Mouse (Mus musculus) megakaryocyte, embryonic 14.5 days (primary cell): ENCODE data around the gene Olfr1497. TPM values are rescaled to one million over a fixed set of nuclear protein-coding genes. Genes with fewer than 3 reads are reported as not detected.

Source experiments
- H3K27me3 ChIP-seq: replicated peaks from 2 replicates; pipeline ENCODE3; 2012; ENCODE audit warnings: inconsistent platforms
- H3K36me3 ChIP-seq: replicated peaks from 2 replicates; pipeline ENCODE3; 2012; ENCODE audit warnings: low read length, inconsistent platforms, mixed read lengths
- H3K4me1 ChIP-seq: 2 replicates; pipeline ENCODE4 v1.6.1; 2012; ENCODE audit warnings: inconsistent platforms
- H3K4me3 ChIP-seq: replicated peaks from 2 replicates; pipeline ENCODE3; 2012; ENCODE audit warnings: moderate library complexity, mild to moderate bottlenecking, inconsistent platforms
- H3K9me3 ChIP-seq: 2 replicates; pipeline ENCODE4 v1.6.1; 2012; ENCODE audit warnings: inconsistent platforms
- FLI1 ChIP-seq: IDR thresholded peaks from 2 replicates; pipeline ENCODE4 v1.6.1; 2012; ENCODE audit warnings: low read length, inconsistent platforms, mixed read lengths
- GATA1 ChIP-seq: IDR thresholded peaks from 3 replicates; pipeline ENCODE4 v1.6.1; 2012; ENCODE audit warnings: mixed read lengths, low read length, inconsistent platforms, borderline replicate concordance
- polyA plus RNA-seq: library from polyadenylated mRNA; stranded (reverse); fragments of >175 nt; gene quantifications from 2 replicates; pipeline ENCODE4 v1.2.3, GENCODE M21; 2012; ENCODE audit warnings: low replicate concordance; ENCODE audit not compliant: insufficient read depth

Olfr1497 gene
- polyA plus RNA-seq, 1 experiment, result not detected

- no peaks in the 10 kb centered on the region for H3K4me1 ChIP-seq
- H3K36me3 ChIP-seq, result no peaks in the 10 kb centered on the region
- H3K27me3 ChIP-seq, result no peaks in the 10 kb centered on the region
- peaks cover 6% of the 10 kb centered on the region; the same call in 1 of the 2 replicates for H3K9me3 ChIP-seq
- H3K4me3 ChIP-seq, result no peak within 1 kb of the TSS
- no peak for TF ChIP-seq GATA1
- TF ChIP-seq FLI1, result no peak
Observed at GRCm38 (mm10) chr19:13764306-13764705, 33.7 kb downstream of the Olfr1497 start, which contains the start of gene Olfr1495. Gene Olfr1495, plus strand, starts transcription at chr19:13764606.

GRCm38 (mm10) chr19:13749366-13749765 is 48.6 kb downstream of the Olfr1497 start:
- Histone ChIP-seq H3K4me1 (no peaks in the 10 kb centered on the region), H3K36me3 (no peaks in the 10 kb centered on the region), H3K9me3 (peaks cover 12% of the 10 kb centered on the region; the same call in 1 of the 2 replicates), H3K27me3 (no peaks in the 10 kb centered on the region), H3K4me3 (no peak overlapping the region)
- TF ChIP-seq GATA1 (no peak), FLI1 (no peak)

Other genes with a start within 250 kb of the Olfr1497 start
- gene Olfr1484, start 214.7 kb downstream of the Olfr1497 start, polyA plus RNA-seq, result not detected in 2 replicates
- not detected in 2 replicates for gene Olfr1487, start 180.8 kb downstream of the Olfr1497 start, polyA plus RNA-seq
- not detected in 2 replicates for gene Olfr1489, start 166.6 kb downstream of the Olfr1497 start, polyA plus RNA-seq
- not detected in 2 replicates for gene Olfr1490, start 147.1 kb downstream of the Olfr1497 start, polyA plus RNA-seq
- gene Olfr1491, start 100.9 kb downstream of the Olfr1497 start, polyA plus RNA-seq, result not detected in 2 replicates
- gene Olfr1493-ps1, start 74.9 kb downstream of the Olfr1497 start, polyA plus RNA-seq, result not detected in 2 replicates
- not detected in 2 replicates for gene Olfr1494, start 58.5 kb downstream of the Olfr1497 start, polyA plus RNA-seq
- not detected in 2 replicates for gene Olfr1495, start 33.6 kb downstream of the Olfr1497 start, polyA plus RNA-seq
- not detected in 2 replicates for gene Olfr1496, start 20.3 kb downstream of the Olfr1497 start, polyA plus RNA-seq
- not detected in 2 replicates for gene Olfr1499, start 21.2 kb upstream of the Olfr1497 start, polyA plus RNA-seq
- not detected in 2 replicates for gene Olfr1500, start 32.3 kb upstream of the Olfr1497 start, polyA plus RNA-seq
- not detected in 2 replicates for gene Olfr1501, start 52.5 kb upstream of the Olfr1497 start, polyA plus RNA-seq
- not detected in 2 replicates for gene Olfr1502, start 63.6 kb upstream of the Olfr1497 start, polyA plus RNA-seq
- gene Olfr1504, start 99.7 kb upstream of the Olfr1497 start, polyA plus RNA-seq, result not detected in 2 replicates
- not detected in 2 replicates for gene Olfr1505, start 115.3 kb upstream of the Olfr1497 start, polyA plus RNA-seq